Mouse (Mus musculus) monocyte, adult 5-6 weeks (primary cell): ENCODE data around the gene Sbf2. TPM values are rescaled to one million over a fixed set of nuclear protein-coding genes. Genes with fewer than 3 reads are reported as not detected.

Experiments used
- ATAC-seq: fragments of 153-309, 156-312 bp; replicated peaks from 2 replicates; pipeline ENCODE4 v1.8.0; 2017; ENCODE audit warnings: mild to moderate bottlenecking; ENCODE audit not compliant: low TSS enrichment, insufficient number of reproducible peaks, severe bottlenecking, poor library complexity, low FRiP score
- total RNA-seq: library from RNA; stranded (forward); fragments of 200-1000, 200-491, 200-594 nt; gene quantifications from 3 replicates; pipeline ENCODE4 v1.2.3, GENCODE M21; 2017

Gene Sbf2
- total RNA-seq, 1 experiment from 2014 or later: 9.9 TPM

- ATAC-seq: no peak
These were observed 21.2 kb upstream of the Sbf2 start for GRCm38 (mm10) chr7:110635929-110636328.

GRCm38 (mm10) chr7:110631136-110631888 lies 16.6 kb upstream of the Sbf2 start:
- no peak for ATAC-seq

- peak; percentile 68 for ATAC-seq
These were observed 15.4 kb upstream of the Sbf2 start for GRCm38 (mm10) chr7:110629892-110630666.

GRCm38 (mm10) chr7:110628611-110629354 lies 14.1 kb upstream of the Sbf2 start:
- no peak for ATAC-seq

- ATAC-seq: no peak
These were observed 13.5 kb upstream of the Sbf2 start for GRCm38 (mm10) chr7:110628273-110628600.

- no peak for ATAC-seq
These were observed 13.0 kb upstream of the Sbf2 start, which contains the start of gene Adm for GRCm38 (mm10) chr7:110627486-110628272. TSS of gene Adm (plus strand) at chr7:110627661.

GRCm38 (mm10) chr7:110627099-110627482 lies 12.4 kb upstream of the Sbf2 start:
- no peak for ATAC-seq

- no peak for ATAC-seq
These were observed 11.7 kb upstream of the Sbf2 start for GRCm38 (mm10) chr7:110626186-110627098.

GRCm38 (mm10) chr7:110625489-110625888 lies 10.8 kb upstream of the Sbf2 start:
- no peak for ATAC-seq

GRCm38 (mm10) chr7:110624961-110625360 lies 10.2 kb upstream of the Sbf2 start:
- no peak for ATAC-seq

- ATAC-seq: no peak
These were observed 9.3 kb upstream of the Sbf2 start for GRCm38 (mm10) chr7:110624067-110624466.

- ATAC-seq: no peak
These were observed 4.4 kb upstream of the Sbf2 start for GRCm38 (mm10) chr7:110619086-110619611.

- no peak for ATAC-seq
These were observed 1.1 kb upstream of the Sbf2 start for GRCm38 (mm10) chr7:110615792-110616191.

GRCm38 (mm10) chr7:110615151-110615631 lies 469 bp upstream of the Sbf2 start:
- no peak for ATAC-seq

GRCm38 (mm10) chr7:110613381-110614132 lies 1.2 kb downstream of the Sbf2 start:
- no peak for ATAC-seq

- ATAC-seq: no peak
These were observed 7.8 kb downstream of the Sbf2 start for GRCm38 (mm10) chr7:110606906-110607305.

GRCm38 (mm10) chr7:110605476-110605875 lies 9.2 kb downstream of the Sbf2 start:
- ATAC-seq: no peak
